22 mouse cellular contexts compared by ENCODE assay signal in genomic region chr11:68339331-68339730, GRCm38 (mm10).
"Had no signal": no experiment of that assay in that cellular context is flagged by ENCODE, and none has a peak within 500 bp of the region (broad histone marks: within the 10 kb centered on the region; RNA-seq: fewer than 3 reads in every experiment).

No protein-coding gene starts in this region.

- DNase-seq: gastrocnemius, postnatal 14 days; heart, postnatal 4 days; kidney, adult 11 months; kidney, adult 2 months; kidney, adult 9 months; kidney, postnatal 14 days; kidney, postnatal 36 days; layer of hippocampus, adult 9-11 months; layer of hippocampus, postnatal 36 days; left cerebral cortex, postnatal 4 days had no signal

- H3K27ac ChIP-seq: heart, adult 2 months; heart, embryonic 13.5 days; heart, embryonic 15.5 days; hindbrain, embryonic 10.5 days; hindbrain, embryonic 12.5 days; hindbrain, embryonic 14.5 days; kidney, embryonic 15.5 days; kidney, postnatal 0 days; limb, embryonic 13.5 days; limb, embryonic 15.5 days; liver, embryonic 12.5 days; liver, embryonic 14.5 days had no signal

- H3K4me3 ChIP-seq: heart, adult 2 months; heart, embryonic 13.5 days; heart, embryonic 15.5 days; hindbrain, embryonic 10.5 days; hindbrain, embryonic 12.5 days; kidney, embryonic 15.5 days; limb, embryonic 13.5 days; limb, embryonic 15.5 days; liver, embryonic 12.5 days had no signal
